Mouse (Mus musculus) heart, adult 2 months (tissue): ENCODE measurements around the gene Insl3. TPM values are rescaled to one million over a fixed set of nuclear protein-coding genes. Genes with fewer than 3 reads are reported as not detected.

Experiments
- DNase-seq, 2 experiments: peaks; one replicate each; pipeline ENCODE4 v3.0.0; 2021
- H3K27ac ChIP-seq: fragments of 200-600 bp; 2 replicates; pipeline ENCODE4 v1.8.1; 2022
- H3K27me3 ChIP-seq: fragments of 200-500 bp; 2 replicates; pipeline ENCODE4 v1.6.1; 2012; ENCODE audit warnings: mild to moderate bottlenecking, low read length, inconsistent platforms, mixed read lengths; ENCODE audit not compliant: control insufficient read depth, insufficient read depth
- H3K36me3 ChIP-seq: fragments of 200-500 bp; 2 replicates; pipeline ENCODE4 v1.6.1; 2012; ENCODE audit warnings: low read length, inconsistent platforms; ENCODE audit not compliant: control insufficient read depth, insufficient read depth
- H3K4me1 ChIP-seq: fragments of 200-500 bp; 2 replicates; pipeline ENCODE4 v1.6.1; 2011; ENCODE audit warnings: low read length; ENCODE audit not compliant: control insufficient read depth, insufficient read depth
- H3K4me3 ChIP-seq: fragments of 200-600 bp; 2 replicates; pipeline ENCODE4 v1.8.1; 2022
- H3K79me2 ChIP-seq: fragments of 200-500 bp; replicated peaks from 2 replicates; pipeline ENCODE4 v1.6.1; 2012; ENCODE audit warnings: mild to moderate bottlenecking, inconsistent platforms, low read length, moderate library complexity, mixed read lengths; ENCODE audit not compliant: control insufficient read depth, insufficient read depth
- H3K9ac ChIP-seq: fragments of 200-500 bp; 2 replicates; pipeline ENCODE4 v1.6.1; 2012; ENCODE audit warnings: low read depth, mild to moderate bottlenecking, control low read depth, inconsistent platforms, low read length, mixed read lengths
- CTCF ChIP-seq: fragments of 200-600 bp; IDR thresholded peaks from 2 replicates; pipeline ENCODE4 v1.8.1; 2022; ENCODE audit warnings: antibody characterized with exemption, mild to moderate bottlenecking, moderate library complexity
- EP300 ChIP-seq: fragments of 200-500 bp; IDR thresholded peaks from 2 replicates; pipeline ENCODE4 v1.6.1; 2011; ENCODE audit warnings: low read depth, low read length, control low read depth; ENCODE audit not compliant: insufficient read depth
- POLR2A ChIP-seq: fragments of 200-500 bp; IDR thresholded peaks from 2 replicates; pipeline ENCODE4 v1.6.1; 2011; ENCODE audit warnings: mild to moderate bottlenecking, low read depth, low read length, control low read depth; ENCODE audit not compliant: insufficient read depth
- WGBS: fragments of 180-500 bp; shearing (Covaris S2); methylation state at CpG from one replicate; pipeline ENCODE4 v1.1.7; 2018; 5-methylcytosine and 5-hydroxymethylcytosine counted together
- intact Hi-C: fragments of 180-260 bp; cut with DNase I; formaldehyde crosslinking; loops from one replicate; pipeline ENCODE4 v1.15.1; 2025
- polyA plus RNA-seq: library from polyadenylated mRNA; depleted of rRNA; stranded (reverse); fragments of >200 nt; gene quantifications from 2 replicates; pipeline ENCODE4 v1.2.3, GENCODE M21; 2012
- total RNA-seq, 2 experiments: library from RNA; stranded (reverse); gene quantifications; 2 replicates each; pipeline ENCODE4 v1.2.3; 2021

The Insl3 gene
- total and polyA plus RNA-seq, 3 experiments = 4.0 to 19.3 (median 4.1) TPM

DNA sequence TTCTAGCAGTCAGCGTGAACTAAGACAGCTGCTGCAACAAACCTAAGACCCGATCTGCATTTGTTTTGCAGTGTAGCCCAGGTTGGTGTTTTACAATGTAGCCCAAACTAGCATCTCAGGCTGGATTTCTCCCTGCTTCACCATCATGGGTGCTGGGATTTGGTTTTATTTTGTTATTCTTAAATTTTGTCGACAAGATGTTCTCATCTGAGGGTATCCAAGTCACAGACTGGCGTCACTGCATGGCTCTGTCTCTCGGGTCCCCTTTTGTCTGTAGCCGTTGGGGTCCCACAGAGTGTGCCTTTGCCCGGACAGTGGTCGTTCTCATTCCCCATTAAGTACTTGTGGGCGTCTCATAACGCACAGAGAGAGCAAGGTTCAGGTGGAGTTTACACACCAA is 4.3 kb upstream of the Insl3 start:
- Histone ChIP-seq H3K36me3 (no peaks in the 10 kb centered on the region), H3K27me3 (peaks cover 1% of the 10 kb centered on the region; the same call in 1 of the 2 replicates)

GRCm38 (mm10) chr8:71685573-71685972 is 3.4 kb upstream of the Insl3 start:
- Histone ChIP-seq H3K36me3 (no peaks in the 10 kb centered on the region), H3K79me2 (no peaks in the 10 kb centered on the region), H3K27me3 (peaks cover 1% of the 10 kb centered on the region), H3K4me1 (no peaks in the 10 kb centered on the region), H3K27ac (no peak overlapping the region), H3K4me3 (no peak overlapping the region), H3K9ac (no peak overlapping the region)
- TF ChIP-seq EP300 (no peak), CTCF (no peak), POLR2A (no peak)
- WGBS = 56% methylated on average over 29 of the region's 29 CpGs
- intact Hi-C loops = no loop called here
- no peak for DNase-seq

More for the DNA sequence above, 4.3 kb upstream of the Insl3 start:
- Histone ChIP-seq H3K9ac (no peak overlapping the region), H3K4me3 (no peak overlapping the region), H3K4me1 (no peaks in the 10 kb centered on the region), H3K79me2 (no peaks in the 10 kb centered on the region), H3K27ac (no peak overlapping the region)
- WGBS = 71% methylated on average over 10 of the region's 10 CpGs
- TF ChIP-seq CTCF (no peak), POLR2A (no peak), EP300 (no peak)
- DNase-seq = no peak
- intact Hi-C loops = no loop called here

GRCm38 (mm10) chr8:71686143-71686734 is 2.8 kb upstream of the Insl3 start:
- Histone ChIP-seq H3K79me2 (no peaks in the 10 kb centered on the region), H3K27me3 (peaks cover 1% of the 10 kb centered on the region), H3K27ac (no peak overlapping the region), H3K9ac (no peak overlapping the region), H3K4me1 (no peaks in the 10 kb centered on the region), H3K4me3 (no peak overlapping the region), H3K36me3 (no peaks in the 10 kb centered on the region)
- intact Hi-C loops = no loop called here
- no peak for TF ChIP-seq EP300
- no peak for TF ChIP-seq POLR2A
- no peak for TF ChIP-seq CTCF
- DNase-seq = no peak
- 34% methylated on average over 23 of the region's 23 CpGs for WGBS

GRCm38 (mm10) chr8:71687616-71688015 is 1.4 kb upstream of the Insl3 start:
- intact Hi-C loops = no loop called here
- no peak overlapping the region for H3K9ac ChIP-seq
- TF ChIP-seq EP300 = no peak
- no peak for TF ChIP-seq CTCF
- TF ChIP-seq POLR2A = no peak
- DNase-seq = no peak
- H3K4me3 ChIP-seq = no peak overlapping the region
- H3K27me3 ChIP-seq = peaks cover 3% of the 10 kb centered on the region
- H3K36me3 ChIP-seq = no peaks in the 10 kb centered on the region
- WGBS = 39% methylated on average over 8 of the region's 8 CpGs
- H3K4me1 ChIP-seq = no peaks in the 10 kb centered on the region
- no peaks in the 10 kb centered on the region for H3K79me2 ChIP-seq
- no peak overlapping the region for H3K27ac ChIP-seq

- no peaks in the 10 kb centered on the region for H3K79me2 ChIP-seq
- H3K27me3 ChIP-seq = peaks cover 7% of the 10 kb centered on the region
- WGBS = 26% methylated on average over 30 of the region's 30 CpGs
- H3K27ac ChIP-seq = no peak overlapping the region
- DNase-seq = no peak
- H3K9ac ChIP-seq = no peak overlapping the region
- intact Hi-C loops = no loop called here
- TF ChIP-seq EP300 (no peak), CTCF (no peak), POLR2A (no peak)
- H3K4me1 ChIP-seq = no peaks in the 10 kb centered on the region
- H3K4me3 ChIP-seq = no peak overlapping the region
- H3K36me3 ChIP-seq = no peaks in the 10 kb centered on the region
These were observed 3.5 kb downstream of the Insl3 start for GRCm38 (mm10) chr8:71692509-71692908.

DNA sequence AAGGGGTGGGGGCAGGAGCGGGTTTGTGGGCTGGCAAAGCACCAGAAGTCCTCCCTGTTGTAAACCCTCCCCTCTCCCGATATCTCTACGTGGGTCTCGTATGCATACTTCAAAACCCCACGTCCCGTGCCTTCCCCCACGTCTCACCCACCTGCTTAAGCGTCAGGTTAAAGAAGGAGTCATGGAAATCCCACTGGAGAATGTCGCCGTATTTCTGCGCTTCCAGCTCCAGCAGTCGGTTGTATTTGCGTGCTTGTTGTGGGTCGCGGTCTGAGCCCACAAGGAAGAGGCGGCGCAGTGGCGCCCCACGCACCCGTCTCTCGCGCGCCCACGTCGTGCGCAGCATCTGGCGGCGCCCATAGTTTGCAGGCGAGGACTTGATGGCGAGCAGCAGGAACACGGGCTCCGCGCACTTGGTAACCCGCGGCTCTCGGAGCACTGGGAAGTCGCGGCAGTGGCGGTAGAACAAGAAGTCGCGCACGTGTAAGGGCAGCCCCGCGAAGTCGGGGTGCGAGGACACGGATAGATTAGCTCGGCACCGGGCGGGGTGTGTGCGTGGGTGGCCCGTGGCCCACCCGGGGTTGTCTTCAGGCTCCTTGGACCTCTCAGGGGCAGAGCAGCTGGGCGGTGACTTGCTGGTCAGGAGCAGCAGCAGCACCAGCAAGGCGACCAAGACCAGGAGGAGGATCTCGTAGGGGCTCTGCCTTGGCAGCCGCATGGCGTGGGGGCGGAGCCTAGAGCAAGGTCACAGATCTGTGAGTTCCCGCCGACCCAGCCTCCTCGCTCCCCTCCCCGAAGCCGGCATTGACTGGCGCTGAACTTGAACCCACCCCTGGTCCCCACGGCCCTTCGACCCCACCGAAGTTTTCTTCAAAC is 4.4 kb downstream of the Insl3 start:
- H3K79me2 ChIP-seq = no peaks in the 10 kb centered on the region
- no peaks in the 10 kb centered on the region for H3K36me3 ChIP-seq
- no peak for DNase-seq
- intact Hi-C loops = no loop called here
- H3K4me3 ChIP-seq = no peak overlapping the region
- no peak overlapping the region for H3K27ac ChIP-seq
- peaks cover 6% of the 10 kb centered on the region for H3K27me3 ChIP-seq
- TF ChIP-seq EP300 (no peak), POLR2A (no peak), CTCF (no peak)
- no peaks in the 10 kb centered on the region for H3K4me1 ChIP-seq
- WGBS = 37% methylated on average over 68 of the region's 68 CpGs
- no peak overlapping the region for H3K9ac ChIP-seq
